Mouse (Mus musculus): ENCODE measurements around the gene Ubr4.

- TF ChIP-seq CTCF (IDR thresholded peaks at IDR 0.05; ENCODE audit: extremely low read depth, insufficient read depth, low read length) (no peak), POLR2A (IDR thresholded peaks at IDR 0.05; ENCODE audit: extremely low read depth, insufficient read depth, low read length) (no peak)
These were observed 70.9 kb downstream of the Ubr4 start for GRCm38 (mm10) chr4:139423270-139423669.

All from cortical plate, adult 2 months (tissue).